Mouse (Mus musculus) C2C12 (cell line): Measurements from ENCODE around the gene BC048562.

Experiments
- CTCF ChIP-seq: IDR thresholded peaks from one replicate; pipeline ENCODE4 v1.5.1; 2011; ENCODE audit not compliant: control insufficient read depth, insufficient read depth, insufficient read length
- MYOD1 ChIP-seq: IDR thresholded peaks from one replicate; pipeline ENCODE4 v1.6.1; 2011; ENCODE audit warnings: low read depth; ENCODE audit not compliant: control insufficient read depth, insufficient read length
- MYOG ChIP-seq: IDR thresholded peaks from one replicate; pipeline ENCODE4 v1.6.1; 2011; ENCODE audit not compliant: control insufficient read depth, insufficient read length; ENCODE audit errors: extremely low read depth
- USF1 ChIP-seq: IDR thresholded peaks from one replicate; pipeline ENCODE4 v1.6.1; 2011; ENCODE audit warnings: low read depth, mild to moderate bottlenecking, control low read depth, moderate library complexity

- TF ChIP-seq CTCF, result no peak
- no peak for TF ChIP-seq MYOD1
- TF ChIP-seq USF1, result no peak
- TF ChIP-seq MYOG, result no peak
These were observed 2.9 kb downstream of the BC048562 start for GRCm38 (mm10) chr9:108439176-108439575.
